Mouse (Mus musculus) neural tube, embryonic 10.5 days (tissue): ENCODE data around the gene Hsd17b2.

ENCODE experiments used
- DNase-seq: peaks from one replicate; pipeline ENCODE4 v3.0.0-alpha.2; 2017; ENCODE audit warnings: low spot score; ENCODE audit errors: extremely low spot score

The Hsd17b2 gene

GRCm38 (mm10) chr8:117772126-117772525, 70.4 kb downstream of the Hsd17b2 start:
- DNase-seq: peak; percentile 38

DNA sequence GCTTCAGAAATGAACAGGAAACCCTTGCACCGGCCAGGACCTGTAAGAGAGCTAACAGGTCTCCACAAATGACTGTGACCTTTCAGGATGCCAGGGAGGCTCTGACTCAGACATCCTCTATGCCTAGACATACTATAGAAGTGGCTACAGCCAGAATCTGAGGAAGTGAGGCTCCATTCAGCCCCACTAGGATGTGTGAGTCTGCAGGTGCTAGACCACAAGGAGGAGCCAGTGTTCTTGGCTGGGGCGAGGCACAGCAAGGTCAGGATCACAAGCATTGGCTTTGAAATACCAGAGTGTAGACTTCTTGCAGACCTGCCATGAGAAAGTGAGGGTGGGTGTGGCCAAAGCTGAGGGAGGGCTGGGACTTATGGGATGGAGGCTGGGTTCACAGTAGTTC, 70.9 kb downstream of the Hsd17b2 start:
- DNase-seq: no peak

GRCm38 (mm10) chr8:117775626-117776025, 73.9 kb downstream of the Hsd17b2 start:
- no peak for DNase-seq

DNA sequence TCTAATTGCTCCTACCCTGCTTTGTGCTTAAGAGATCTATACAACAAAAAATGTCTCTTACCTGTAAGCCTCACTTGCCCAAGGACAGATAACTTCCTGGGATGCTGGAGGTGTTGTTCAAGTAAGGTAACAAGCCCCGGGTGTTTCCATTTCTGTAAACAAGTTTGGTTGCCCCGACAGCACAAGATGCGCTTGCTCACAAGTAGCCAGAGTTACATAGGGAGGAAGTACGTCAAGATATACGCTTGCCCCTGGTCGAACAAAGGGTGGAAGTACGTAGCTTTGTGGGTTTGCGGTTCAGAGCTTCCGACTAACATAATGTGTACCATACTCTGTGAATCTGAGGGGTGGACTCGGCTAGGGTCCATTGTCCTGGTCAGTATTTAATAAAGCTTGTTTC, 74.4 kb downstream of the Hsd17b2 start:
- DNase-seq: no peak

GRCm38 (mm10) chr8:117778531-117779322, 77.0 kb downstream of the Hsd17b2 start:
- no peak for DNase-seq

DNA sequence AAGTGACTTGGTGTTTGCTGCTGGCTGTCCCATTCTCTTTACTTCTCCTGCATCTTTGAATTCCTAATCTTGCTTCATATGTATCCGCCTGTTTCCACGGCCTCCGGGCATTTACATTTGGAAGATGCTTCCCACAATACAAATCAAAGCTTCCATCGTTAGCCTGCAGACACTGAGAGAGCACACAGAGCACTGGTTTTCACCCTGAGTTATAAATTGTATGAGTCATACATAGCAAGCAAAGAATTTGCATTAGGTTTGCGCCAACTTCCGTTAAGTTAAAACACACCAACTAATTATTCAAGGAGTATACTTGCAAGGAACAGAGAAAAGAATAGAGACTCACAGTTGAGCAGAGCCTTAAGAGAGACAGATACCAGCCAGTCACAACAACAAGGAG, 77.6 kb downstream of the Hsd17b2 start:
- no peak for DNase-seq

DNA sequence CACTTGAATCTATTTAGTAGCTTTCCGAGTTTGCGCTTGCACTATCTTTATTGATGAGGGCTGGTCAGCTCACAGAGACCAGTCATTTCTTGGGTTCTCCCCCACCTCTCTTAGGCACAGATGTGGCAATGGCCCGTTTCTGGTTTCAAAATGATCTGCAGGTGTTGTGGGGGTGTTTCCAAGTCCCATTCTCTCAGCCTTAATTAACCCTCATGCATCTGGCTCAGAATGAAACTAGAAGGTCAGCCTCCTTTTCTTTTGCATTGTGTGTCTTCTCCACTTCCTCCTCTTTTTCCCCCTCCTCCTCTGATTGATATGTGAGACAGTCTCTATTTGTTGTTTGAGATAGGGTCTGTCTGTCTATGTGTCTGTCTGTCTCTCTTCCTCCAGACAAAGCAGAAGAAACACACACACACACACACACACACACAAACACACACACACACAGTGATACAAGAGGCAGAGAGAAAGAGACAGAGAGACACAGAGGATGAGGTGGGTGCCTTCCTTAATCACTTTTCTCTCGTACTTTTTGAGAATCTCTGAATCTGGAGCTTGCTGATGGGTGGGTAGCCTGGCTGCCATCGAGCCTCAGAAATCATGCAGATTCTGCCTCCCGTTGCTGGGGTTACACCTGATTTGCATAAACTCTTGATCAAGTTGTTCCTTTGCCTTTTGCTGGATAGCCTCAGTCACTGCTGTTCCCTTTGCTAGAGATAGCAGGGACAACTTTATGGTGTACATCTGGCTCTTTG, 79.8 kb downstream of the Hsd17b2 start:
- DNase-seq: no peak

- no peak for DNase-seq
Measured at GRCm38 (mm10) chr8:117783021-117783420, 81.3 kb downstream of the Hsd17b2 start.

DNA sequence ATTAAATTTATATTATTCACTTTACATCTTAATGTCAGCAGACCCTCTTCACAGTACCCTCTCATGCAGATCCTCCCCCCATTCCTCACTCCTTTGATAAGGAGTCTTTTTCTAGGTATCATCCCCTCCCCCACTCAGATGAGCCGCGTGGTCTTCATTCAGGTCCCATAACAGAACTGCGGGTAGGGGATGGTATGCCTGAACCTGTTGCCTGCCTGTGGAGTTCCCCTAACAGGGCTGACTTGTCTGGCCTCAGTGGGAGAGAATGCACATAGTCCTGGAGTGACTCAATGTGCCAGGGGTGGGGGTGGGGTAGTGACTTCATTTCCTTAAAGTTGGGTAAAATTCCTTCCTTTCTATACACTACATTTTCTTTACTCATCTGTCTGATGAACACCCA, 84.7 kb downstream of the Hsd17b2 start:
- DNase-seq: no peak

DNA sequence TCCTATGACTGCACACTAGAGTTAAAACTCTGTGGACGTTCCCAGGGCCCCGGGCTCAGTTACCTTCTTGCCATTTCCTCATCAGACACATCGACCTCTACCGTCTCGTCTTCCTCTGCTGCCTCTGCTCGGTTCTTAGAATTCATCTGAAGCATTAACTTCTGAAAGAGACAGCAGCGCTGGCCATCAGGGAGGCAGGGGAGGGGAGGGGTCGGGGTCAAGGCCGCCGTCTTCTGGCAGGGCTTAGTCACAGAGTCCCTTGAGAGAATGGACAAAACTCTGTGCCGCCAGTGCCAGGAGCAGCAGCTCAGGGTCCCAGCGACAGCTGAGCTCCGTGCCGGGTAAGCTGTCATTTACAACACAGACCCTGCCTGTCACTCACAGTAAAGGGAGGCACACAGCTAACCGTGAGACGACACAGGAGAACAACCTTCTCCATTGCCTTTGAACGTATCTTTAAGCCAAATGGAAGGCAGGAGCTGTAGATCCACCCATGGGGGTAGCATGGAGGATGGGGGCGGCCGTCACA, 91.0 kb downstream of the Hsd17b2 start:
- no peak for DNase-seq

DNA sequence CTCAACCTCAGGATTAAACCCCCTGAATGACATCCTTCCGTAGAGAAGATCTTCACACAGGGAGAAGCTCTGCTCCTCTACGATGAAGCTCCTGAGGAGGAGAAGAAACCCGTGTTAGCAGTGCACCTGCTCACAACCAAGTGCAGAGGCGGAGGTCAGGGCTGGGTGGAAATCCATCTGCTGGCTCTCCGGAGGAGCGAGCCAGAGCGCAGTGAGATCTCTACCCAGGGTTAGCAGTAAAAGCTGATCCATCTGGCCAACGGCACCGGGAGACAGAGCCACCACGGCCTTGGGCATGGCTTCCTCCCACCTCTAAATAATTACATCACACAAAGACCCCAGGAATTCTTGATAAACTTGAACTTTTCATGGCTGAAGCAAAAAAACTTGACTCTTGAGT, 92.9 kb downstream of the Hsd17b2 start:
- DNase-seq: no peak

DNA sequence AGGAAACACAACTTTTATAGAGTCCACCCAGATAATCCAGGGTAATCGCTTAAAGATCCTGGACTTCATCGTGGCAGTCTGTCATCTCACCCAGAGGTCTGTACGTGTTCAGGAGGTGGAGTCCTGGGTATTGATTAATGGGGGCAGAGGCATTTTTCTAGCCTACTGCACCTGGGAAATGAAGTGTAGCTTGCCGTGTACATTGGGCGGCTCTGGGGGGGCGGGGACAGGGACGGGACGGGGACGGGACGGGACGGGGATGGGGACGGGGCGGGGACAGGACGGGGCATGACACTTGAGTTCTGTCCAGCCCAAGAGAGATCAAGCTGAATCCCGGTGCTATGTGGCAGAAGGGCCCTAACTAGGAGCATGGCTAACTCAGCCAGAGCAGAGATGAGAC, 94.8 kb downstream of the Hsd17b2 start:
- DNase-seq: no peak

GRCm38 (mm10) chr8:117798066-117798465, 96.4 kb downstream of the Hsd17b2 start:
- DNase-seq: no peak

DNA sequence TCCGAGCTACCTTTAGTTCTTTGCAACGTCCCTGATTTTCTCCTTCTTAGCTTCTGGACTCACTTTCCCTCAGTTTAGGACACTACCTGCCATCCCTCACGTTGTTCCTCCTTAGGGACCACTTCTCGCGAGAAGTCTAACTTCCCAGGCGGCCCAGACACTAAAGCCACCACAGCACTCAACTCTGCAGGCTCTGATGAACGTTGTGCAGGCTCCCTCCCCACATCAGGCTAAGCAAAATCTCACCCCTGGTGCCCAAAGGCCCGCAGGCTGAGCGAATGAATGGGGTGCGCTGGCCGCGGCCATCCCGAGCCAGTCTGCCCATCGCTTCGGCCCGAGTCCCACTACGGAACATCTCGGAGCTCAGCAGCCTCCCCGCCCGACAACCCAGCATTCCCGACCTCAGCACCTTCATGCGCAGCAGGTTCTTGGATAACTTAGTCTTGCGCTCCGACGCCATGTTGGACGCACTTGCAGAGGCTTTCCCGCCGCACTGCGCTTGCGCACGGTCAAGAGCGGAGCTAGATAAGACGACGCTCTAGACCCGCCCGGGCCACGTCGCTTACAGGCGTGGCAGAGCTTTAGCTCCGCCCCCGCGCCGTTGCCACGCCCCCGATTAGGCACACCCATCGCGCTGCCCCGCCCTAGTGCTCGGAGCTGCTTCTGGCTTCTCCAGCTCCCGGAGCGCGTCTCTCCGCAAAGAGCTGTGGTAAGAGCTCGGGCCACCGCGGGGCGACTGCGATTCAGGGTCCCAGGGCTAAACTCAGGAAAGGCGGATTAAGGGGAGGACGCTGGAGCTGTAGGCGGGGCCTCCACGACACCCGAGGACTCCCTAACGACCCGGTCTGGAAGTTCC, 100.0 kb downstream of the Hsd17b2 start, which contains the start of gene Mphosph6:
Gene Mphosph6, minus strand, starts transcription at position 501 of the 856 bp plus-strand sequence.
- peak; percentile 95 for DNase-seq

- DNase-seq: no peak
Measured at GRCm38 (mm10) chr8:117802299-117802689, 100.6 kb downstream of the Hsd17b2 start.

DNA sequence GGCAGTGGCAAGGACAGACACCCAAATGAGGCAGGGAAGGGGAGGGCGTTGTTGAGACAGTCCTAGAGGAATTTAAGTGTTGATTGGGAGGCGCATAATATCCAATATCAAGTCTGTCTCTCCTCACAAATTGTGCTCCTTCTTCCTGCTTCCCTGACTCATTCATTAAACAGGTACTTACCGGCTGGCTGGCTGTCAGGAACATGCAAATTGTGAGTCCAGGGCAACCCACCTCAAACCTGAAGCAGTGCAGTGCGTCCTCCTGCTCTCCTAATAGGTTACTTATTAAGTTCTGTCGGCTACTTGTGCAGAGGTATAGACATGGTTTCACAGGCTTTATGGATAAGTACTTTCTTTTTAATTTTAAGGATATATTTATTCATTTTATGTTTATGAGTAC, 103.7 kb downstream of the Hsd17b2 start:
- DNase-seq: no peak
